Mouse (Mus musculus) liver, postnatal 0 days (tissue): ENCODE measurements at regions not wholly inside any gene's neighbourhood (a gene's known extent, or its start where the extent isn't known, plus 50 kb on each side); places are given as distances from the start of the nearest gene placed in this dataset.

Source experiments
- CTCF ChIP-seq: sonication (generic); IDR thresholded peaks from 2 replicates; pipeline ENCODE4 v1.5.1; 2016; ENCODE audit warnings: antibody characterized with exemption, low read depth
- EP300 ChIP-seq: IDR thresholded peaks from 2 replicates; pipeline ENCODE4 v1.6.1; 2016; ENCODE audit warnings: antibody characterized with exemption, low read depth, mild to moderate bottlenecking

DNA sequence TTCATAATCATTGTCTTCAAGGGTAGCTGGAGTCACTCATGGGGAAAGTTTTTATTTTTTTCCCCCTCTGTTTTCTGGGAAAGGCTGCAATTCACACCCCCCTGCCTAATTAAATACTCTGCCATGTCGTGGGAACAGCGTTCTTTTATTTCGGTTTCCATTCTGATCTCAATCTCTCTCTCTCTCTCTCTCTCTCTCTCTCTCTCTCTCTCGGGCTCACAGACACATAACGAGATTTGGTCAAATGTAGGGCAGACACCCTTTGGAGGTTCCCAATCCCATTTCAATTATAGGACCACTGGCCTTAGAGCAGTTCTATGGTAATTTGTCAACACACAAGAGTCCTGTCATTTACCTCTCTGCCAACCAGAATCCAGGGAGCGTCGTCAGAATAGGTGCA is 80.7 kb upstream of the Pcdh8 start:
- TF ChIP-seq CTCF (no peak), EP300 (no peak)
